Mouse (Mus musculus): ENCODE measurements around the gene Raf1.
A peak's percentile ranks its signal among the peaks of the same experiment; 100 is the strongest.

DNA sequence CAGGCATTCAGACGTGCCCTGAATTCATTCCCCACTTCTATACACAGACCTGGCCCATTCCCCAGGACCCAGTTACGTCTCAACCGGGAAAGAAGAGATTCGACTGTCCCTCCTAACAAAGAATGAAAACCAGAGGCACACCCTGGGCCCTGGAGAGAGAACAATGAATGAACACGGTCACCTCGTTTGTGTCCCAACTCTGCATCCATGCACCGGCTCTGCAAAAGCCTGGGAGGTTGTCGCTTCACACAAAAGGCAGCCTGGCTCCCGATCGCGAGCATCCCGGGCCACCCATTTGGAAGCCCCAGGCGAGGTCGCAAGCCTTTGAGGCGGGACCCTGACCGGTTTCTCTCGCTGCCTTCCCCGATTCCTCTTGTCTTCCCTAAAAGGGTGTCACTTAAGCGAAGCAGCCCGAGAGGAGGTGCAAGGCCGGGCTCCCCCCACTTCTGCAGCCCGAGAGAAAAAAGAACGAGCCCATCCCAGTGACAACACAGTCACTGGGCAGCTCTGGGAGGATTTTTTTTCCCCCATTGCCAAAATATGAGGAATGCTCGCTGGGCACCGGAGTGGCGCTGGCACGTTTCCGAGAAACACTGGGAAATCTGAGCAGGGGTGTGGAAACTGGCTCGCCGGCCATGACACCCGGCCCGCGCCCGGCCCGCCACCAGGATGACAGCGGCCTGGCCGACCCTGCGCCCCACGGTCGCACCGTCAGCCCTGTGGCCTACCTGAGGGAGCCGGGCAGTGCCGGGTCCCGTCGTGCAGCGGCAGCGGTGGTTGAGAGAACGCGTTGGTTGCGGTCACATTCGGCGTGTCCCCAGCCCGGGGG lies 713 bp downstream of the Raf1 start:
- TF ChIP-seq TBP (IDR thresholded peaks at IDR 0.05; ENCODE audit: low read depth, low read length) (no peak; the same call in 1 of the 2 replicates), KAT2A (conservative IDR thresholded peaks at IDR 0.05; ENCODE audit: low read depth, low read length) (no peak), CTCF (IDR thresholded peaks at IDR 0.05 in 2 of 3, conservative IDR thresholded peaks at IDR 0.05 in 1 of 3; ENCODE audit: control insufficient read depth in 1 of 3, insufficient read depth in 1 of 3, low read depth in 2 of 3, low read length in 3 of 3, poor library complexity in 1 of 3, severe bottlenecking in 1 of 3) (no peak), ZC3H11A (IDR thresholded peaks at IDR 0.05; ENCODE audit: low read depth, low read length) (no peak), SIN3A (IDR thresholded peaks at IDR 0.05; ENCODE audit: low read length) (peak; percentile 26; the same call in 1 of the 2 replicates), USF1 (IDR thresholded peaks at IDR 0.05; ENCODE audit: low read depth, low read length) (no peak), CHD2 (IDR thresholded peaks at IDR 0.05; ENCODE audit: low read length) (no peak), RAD21 (IDR thresholded peaks at IDR 0.05; ENCODE audit: low read depth, low read length) (no peak)

All from MEL (cell line).